Mouse (Mus musculus) adrenal gland, postnatal 4 days (tissue): ENCODE results near the gene Vsig8. TPM values are rescaled to one million over a fixed set of nuclear protein-coding genes. Genes with fewer than 3 reads are reported as not detected.

Source experiments
- DNase-seq, 2 experiments: peaks; one replicate each; pipeline ENCODE4 v3.0.0; 2021 to 2022; ENCODE audit warnings: low spot score in 2 of 2, mixed read lengths in 2 of 2
- total RNA-seq, 2 experiments: library from RNA; stranded (reverse); gene quantifications; 2 replicates each; pipeline ENCODE4 v1.2.3; 2021

The Vsig8 gene
- total RNA-seq, 2 experiments from 2014 or later, result 0.17 TPM; not detected in 1

GRCm38 (mm10) chr1:172527431-172527830, 28.3 kb upstream of the Vsig8 start:
- no peak for DNase-seq

GRCm38 (mm10) chr1:172528701-172529100, 27.0 kb upstream of the Vsig8 start:
- DNase-seq, result peak; percentile 74 to 87

- DNase-seq, result no peak
Measured at GRCm38 (mm10) chr1:172530544-172531220, 25.1 kb upstream of the Vsig8 start.

- no peak for DNase-seq
Measured at GRCm38 (mm10) chr1:172532551-172532950, 23.2 kb upstream of the Vsig8 start.

GRCm38 (mm10) chr1:172535116-172535515, 20.6 kb upstream of the Vsig8 start:
- DNase-seq, result no peak

GRCm38 (mm10) chr1:172539827-172540226, 15.9 kb upstream of the Vsig8 start:
- no peak for DNase-seq

- no peak for DNase-seq
Measured at GRCm38 (mm10) chr1:172540283-172540820, 15.4 kb upstream of the Vsig8 start.

GRCm38 (mm10) chr1:172546062-172546461, 9.7 kb upstream of the Vsig8 start:
- DNase-seq, result no peak

GRCm38 (mm10) chr1:172548501-172548900, 7.2 kb upstream of the Vsig8 start:
- DNase-seq, result no peak

- DNase-seq, result no peak
Measured at GRCm38 (mm10) chr1:172549314-172549713, 6.4 kb upstream of the Vsig8 start.

- no peak for DNase-seq
Measured at GRCm38 (mm10) chr1:172549717-172550116, 6.0 kb upstream of the Vsig8 start.

GRCm38 (mm10) chr1:172550551-172550951, 5.2 kb upstream of the Vsig8 start:
- DNase-seq, result no peak

- no peak for DNase-seq
Measured at GRCm38 (mm10) chr1:172551009-172551408, 4.7 kb upstream of the Vsig8 start.

- DNase-seq, result no peak
Measured at GRCm38 (mm10) chr1:172552623-172553022, 3.1 kb upstream of the Vsig8 start.

- DNase-seq, result peak; percentile 46 to 47
Measured at GRCm38 (mm10) chr1:172562641-172563464, 7.1 kb downstream of the Vsig8 start.

GRCm38 (mm10) chr1:172563465-172563828, 7.7 kb downstream of the Vsig8 start:
- no peak for DNase-seq

- DNase-seq, result no peak
Measured at GRCm38 (mm10) chr1:172566131-172566530, 10.4 kb downstream of the Vsig8 start.

GRCm38 (mm10) chr1:172567758-172568157, 12.0 kb downstream of the Vsig8 start:
- no peak for DNase-seq

- DNase-seq, result no peak
Measured at GRCm38 (mm10) chr1:172580116-172580515, 24.4 kb downstream of the Vsig8 start.

- DNase-seq, result no peak
Measured at GRCm38 (mm10) chr1:172582436-172582835, 26.7 kb downstream of the Vsig8 start.

- DNase-seq, result no peak
Measured at GRCm38 (mm10) chr1:172584271-172584670, 28.5 kb downstream of the Vsig8 start.

GRCm38 (mm10) chr1:172585026-172585425, 29.3 kb downstream of the Vsig8 start:
- DNase-seq, result no peak
